Mouse (Mus musculus) liver, embryonic 12.5 days (tissue): Measurements from ENCODE around the gene Atp5f1. TPM values are rescaled to one million over a fixed set of nuclear protein-coding genes. Genes with fewer than 3 reads are reported as not detected.

ENCODE experiments used
- ATAC-seq: fragments of 200-750 bp; cut with Nextera tagmentation; 2 replicates; pipeline ENCODE4 v1.8.0; 2017; ENCODE audit warnings: moderate number of reproducible peaks, mild to moderate bottlenecking, moderate library complexity
- H3K27ac ChIP-seq: fragments of 300-500 bp; sonication (generic); 2 replicates; pipeline ENCODE4 v1.5.1; 2016; ENCODE audit warnings: mild to moderate bottlenecking
- H3K27me3 ChIP-seq: fragments of 300-500 bp; sonication (generic); replicated peaks from 2 replicates; pipeline ENCODE4 v1.6.1; 2016; ENCODE audit warnings: mild to moderate bottlenecking, moderate library complexity
- H3K36me3 ChIP-seq: fragments of 300-500 bp; sonication (generic); 2 replicates; pipeline ENCODE4 v1.6.1; 2016; ENCODE audit warnings: mild to moderate bottlenecking, moderate library complexity
- H3K4me1 ChIP-seq: fragments of 300-500 bp; sonication (generic); 2 replicates; pipeline ENCODE4 v1.6.1; 2016
- H3K4me2 ChIP-seq: fragments of 300-500 bp; sonication (generic); 2 replicates; pipeline ENCODE4 v1.6.1; 2016; ENCODE audit warnings: mild to moderate bottlenecking, moderate library complexity
- H3K4me3 ChIP-seq: fragments of 300-500 bp; sonication (generic); 2 replicates; pipeline ENCODE4 v1.5.1; 2016; ENCODE audit warnings: mild to moderate bottlenecking, moderate library complexity
- H3K9ac ChIP-seq: fragments of 300-500 bp; sonication (generic); 2 replicates; pipeline ENCODE4 v1.6.1; 2016; ENCODE audit warnings: mild to moderate bottlenecking, moderate library complexity
- H3K9me3 ChIP-seq: fragments of 300-500 bp; sonication (generic); replicated peaks from 2 replicates; pipeline ENCODE4 v1.6.1; 2016; ENCODE audit warnings: mild to moderate bottlenecking, moderate library complexity
- WGBS: fragments of 180-500 bp; shearing (Covaris S2); methylation state at CpG from one replicate; pipeline ENCODE4 v1.1.7; 2016; ENCODE audit not compliant: insufficient replicate concordance; 5-methylcytosine and 5-hydroxymethylcytosine counted together
- polyA plus RNA-seq: library from polyadenylated mRNA; unstranded; fragments of >200 nt; fragmentation: Nextera tagmentation; extraction: Ambion mirVana; gene quantifications from 2 replicates; pipeline ENCODE4 v1.2.1, GENCODE M21; 2016

The Atp5f1 gene
- polyA plus RNA-seq, 1 experiment from 2014 or later: 368 TPM

DNA sequence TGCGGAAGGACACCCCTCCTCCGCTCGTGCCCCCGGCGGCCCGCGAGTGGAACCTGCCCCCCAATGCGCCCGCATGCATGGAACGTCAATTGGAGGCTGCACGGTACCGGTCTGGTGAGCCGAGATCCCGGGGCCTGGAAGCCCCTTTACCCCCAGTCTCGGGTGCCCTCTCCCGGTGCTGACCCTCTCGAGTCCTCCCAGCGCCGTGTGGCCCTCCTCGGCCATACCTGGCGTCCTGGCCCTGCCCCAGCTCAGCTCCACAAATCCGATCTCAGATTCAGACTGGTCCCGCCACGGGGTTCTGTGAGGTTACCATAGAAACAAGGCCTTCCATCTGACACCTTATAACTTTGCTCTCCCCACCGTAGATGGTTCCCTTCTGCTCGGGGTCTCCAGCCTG lies 314 bp downstream of the Atp5f1 start:
- H3K4me3 ChIP-seq: peak overlapping the region; percentile 85
- peaks cover 43% of the 10 kb centered on the region for H3K4me1 ChIP-seq
- H3K9me3 ChIP-seq: no peaks in the 10 kb centered on the region
- no peaks in the 10 kb centered on the region for H3K27me3 ChIP-seq
- H3K27ac ChIP-seq: peak overlapping the region; percentile 92
- peak overlapping the region; percentile 86 for H3K4me2 ChIP-seq
- H3K36me3 ChIP-seq: peaks cover 64% of the 10 kb centered on the region
- peak overlapping the region; percentile 94 for H3K9ac ChIP-seq
- WGBS: under 1% methylated on average over 26 of the region's 26 CpGs
- peak; percentile 56 for ATAC-seq

DNA sequence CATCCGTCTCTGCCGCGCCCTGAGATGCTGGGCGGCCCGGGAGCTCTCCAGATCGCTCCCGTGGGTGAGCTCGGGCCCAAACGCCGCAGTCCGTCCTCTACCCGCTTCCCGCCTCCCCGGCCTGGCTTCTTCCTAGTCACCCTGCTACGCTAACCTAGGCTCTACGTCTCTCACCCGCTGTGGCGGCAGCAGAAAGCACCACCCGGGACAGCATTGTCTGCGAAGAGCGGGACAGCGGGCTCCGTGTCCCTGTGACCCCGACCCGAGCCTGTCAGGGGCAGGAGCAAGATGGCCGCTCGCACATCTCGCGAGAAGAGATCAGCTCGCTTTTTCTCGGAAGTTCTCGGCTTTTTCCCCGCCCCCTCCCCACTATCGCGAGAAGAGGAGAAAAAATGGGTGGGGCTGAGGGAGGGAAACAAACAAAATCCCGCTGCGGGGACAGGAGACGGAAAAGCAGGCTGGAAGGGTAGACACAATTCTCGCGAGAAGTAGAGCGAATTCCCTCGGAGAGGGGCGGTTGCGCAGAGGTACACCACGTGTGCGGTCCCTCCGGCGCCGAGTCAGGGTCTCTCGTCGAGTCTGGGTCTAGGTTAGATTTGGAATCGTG lies 822 bp downstream of the Atp5f1 start, which contains the start of gene Wdr77:
TSS of gene Wdr77 (plus strand) at position 396 of the 607 bp plus-strand sequence.
- ATAC-seq: peak; percentile 94
- H3K27me3 ChIP-seq: no peaks in the 10 kb centered on the region
- H3K4me3 ChIP-seq: peak within 1 kb of the TSS; percentile 85
- under 1% methylated on average over 52 of the region's 52 CpGs for WGBS
- peaks cover 64% of the 10 kb centered on the region for H3K36me3 ChIP-seq
- H3K4me1 ChIP-seq: peaks cover 43% of the 10 kb centered on the region
- H3K9me3 ChIP-seq: no peaks in the 10 kb centered on the region
- H3K9ac ChIP-seq: peak within 1 kb of the TSS; percentile 94
- peak within 1 kb of the TSS; percentile 92 for H3K27ac ChIP-seq
- peak within 1 kb of the TSS; percentile 86 for H3K4me2 ChIP-seq

DNA sequence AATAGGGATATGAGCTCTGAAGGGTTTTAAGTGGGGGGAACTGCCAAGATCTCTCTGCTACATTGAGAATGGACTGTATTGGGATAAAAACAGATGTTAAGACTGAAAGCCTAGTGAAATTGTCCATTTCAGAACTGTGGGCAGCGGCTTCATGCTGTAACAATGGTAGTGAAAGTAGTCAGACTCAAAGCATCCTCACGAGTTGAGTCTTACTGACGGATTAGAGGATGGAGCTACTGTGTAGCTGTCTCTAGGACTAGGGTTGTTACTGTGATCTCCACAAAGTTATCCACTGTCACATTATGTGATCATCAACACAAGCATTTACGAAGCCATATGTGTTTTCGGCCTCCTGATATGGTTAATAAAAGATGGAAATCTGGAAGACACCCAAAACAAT lies 1.7 kb downstream of the Atp5f1 start:
- no peaks in the 10 kb centered on the region for H3K9me3 ChIP-seq
- peak overlapping the region; percentile 94 for H3K9ac ChIP-seq
- peaks cover 62% of the 10 kb centered on the region for H3K36me3 ChIP-seq
- peak overlapping the region; percentile 86 for H3K4me2 ChIP-seq
- peak overlapping the region; percentile 92 for H3K27ac ChIP-seq
- peak overlapping the region; percentile 85 for H3K4me3 ChIP-seq
- no peak for ATAC-seq
- peaks cover 43% of the 10 kb centered on the region for H3K4me1 ChIP-seq
- 27% methylated on average over 5 of the region's 5 CpGs for WGBS
- no peaks in the 10 kb centered on the region for H3K27me3 ChIP-seq

DNA sequence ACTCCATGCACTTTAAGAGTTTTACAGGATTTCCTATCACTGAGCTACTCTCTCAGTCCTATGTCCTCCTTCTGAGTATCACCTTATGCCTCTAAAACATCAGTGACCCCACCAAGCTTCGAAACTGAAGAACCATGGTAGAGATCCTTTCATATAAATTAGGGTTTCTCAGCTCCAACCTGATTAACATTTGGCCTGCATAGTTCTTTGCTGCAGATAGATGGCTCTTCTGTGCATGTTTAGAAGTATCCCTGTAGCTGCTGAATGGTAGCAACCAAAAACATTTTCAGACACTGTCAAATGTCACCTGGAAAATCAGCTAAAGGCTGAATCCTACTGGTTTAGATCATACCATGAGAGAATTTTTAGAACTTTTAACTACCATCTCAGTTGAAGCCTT lies 2.7 kb downstream of the Atp5f1 start:
- Histone ChIP-seq H3K27ac (no peak overlapping the region), H3K4me2 (peak overlapping the region; percentile 86), H3K36me3 (peaks cover 62% of the 10 kb centered on the region), H3K4me3 (peak overlapping the region; percentile 85; the same call in 1 of the 2 replicates), H3K4me1 (peaks cover 43% of the 10 kb centered on the region), H3K27me3 (no peaks in the 10 kb centered on the region), H3K9me3 (no peaks in the 10 kb centered on the region), H3K9ac (peak overlapping the region; percentile 94; the same call in 1 of the 2 replicates)
- no peak for ATAC-seq
- WGBS: 93% methylated on average over 1 of the region's 1 CpGs

DNA sequence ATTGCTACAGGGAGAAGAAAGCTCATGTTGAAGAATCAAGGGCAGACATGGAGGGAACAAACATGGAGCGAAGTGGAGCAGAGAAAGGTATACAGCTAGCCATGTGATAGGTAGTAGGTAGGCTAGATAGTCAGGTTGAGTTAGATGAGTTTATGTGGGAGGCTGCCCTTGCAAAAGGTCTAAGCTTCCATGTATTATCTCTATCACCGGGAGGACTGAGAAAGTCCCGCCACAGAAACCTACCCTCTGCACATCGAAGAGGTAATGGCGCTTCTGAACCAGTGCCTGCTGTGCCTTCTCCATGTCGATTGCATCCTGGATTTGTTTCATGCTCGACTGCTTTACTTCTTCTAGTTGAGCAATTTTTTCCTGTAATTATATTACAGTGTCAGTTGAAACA lies 8.6 kb downstream of the Atp5f1 start:
- no peak for ATAC-seq
- peaks cover 18% of the 10 kb centered on the region for H3K4me1 ChIP-seq
- no peak overlapping the region for H3K9ac ChIP-seq
- H3K9me3 ChIP-seq: no peaks in the 10 kb centered on the region
- H3K4me2 ChIP-seq: no peak overlapping the region
- H3K27ac ChIP-seq: no peak overlapping the region
- no peak overlapping the region for H3K4me3 ChIP-seq
- H3K27me3 ChIP-seq: no peaks in the 10 kb centered on the region
- WGBS: 86% methylated on average over 7 of the region's 7 CpGs
- peaks cover 91% of the 10 kb centered on the region for H3K36me3 ChIP-seq

DNA sequence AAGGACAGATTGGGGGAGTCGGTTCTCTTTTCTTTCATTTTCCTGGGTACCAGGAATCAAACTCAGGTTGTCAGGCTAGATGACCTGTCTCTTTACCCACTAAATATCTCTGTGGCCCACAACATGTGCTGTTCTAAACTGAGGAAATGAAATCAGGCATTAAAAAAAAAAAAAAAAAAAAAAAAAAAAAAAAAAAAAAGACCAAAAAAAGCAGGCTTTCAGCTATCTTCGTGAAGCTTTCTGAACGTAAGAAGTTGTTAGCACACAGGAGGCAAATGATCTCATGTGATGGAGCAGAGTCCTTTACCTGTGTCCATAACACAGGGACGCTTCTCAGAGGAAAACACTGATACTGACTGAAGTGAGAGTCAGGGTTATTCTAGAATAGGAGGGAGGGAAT lies 23.8 kb downstream of the Atp5f1 start:
- H3K9ac ChIP-seq: no peak overlapping the region
- no peak overlapping the region for H3K4me3 ChIP-seq
- peaks cover 25% of the 10 kb centered on the region for H3K36me3 ChIP-seq
- WGBS: 75% methylated on average over 4 of the region's 4 CpGs
- peaks cover 14% of the 10 kb centered on the region for H3K4me1 ChIP-seq
- no peaks in the 10 kb centered on the region for H3K9me3 ChIP-seq
- H3K4me2 ChIP-seq: no peak overlapping the region
- H3K27ac ChIP-seq: no peak overlapping the region
- H3K27me3 ChIP-seq: no peaks in the 10 kb centered on the region
- ATAC-seq: no peak

DNA sequence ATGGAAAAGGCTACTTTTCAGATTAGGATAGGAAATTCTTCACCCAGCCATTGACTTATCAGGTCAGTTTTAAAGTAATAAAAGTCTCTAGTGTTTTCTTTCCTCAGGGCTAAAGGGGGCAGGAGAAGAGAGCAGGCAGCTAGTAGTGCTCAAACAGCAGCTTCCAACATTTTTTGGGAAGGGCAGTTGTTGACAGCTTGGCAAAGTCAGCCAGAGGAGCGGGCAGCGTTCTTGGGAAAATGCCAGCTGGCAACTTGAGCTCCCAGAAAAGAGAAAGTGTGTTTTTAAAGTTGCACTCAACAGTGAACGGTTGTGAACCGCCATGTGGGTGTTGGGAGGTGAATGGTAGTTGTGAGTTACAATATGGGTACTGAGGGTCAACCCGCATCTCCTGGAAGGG lies 24.9 kb downstream of the Atp5f1 start:
- H3K36me3 ChIP-seq: peaks cover 15% of the 10 kb centered on the region
- no peak overlapping the region for H3K4me2 ChIP-seq
- H3K4me3 ChIP-seq: no peak overlapping the region
- no peak for ATAC-seq
- no peaks in the 10 kb centered on the region for H3K27me3 ChIP-seq
- peaks cover 14% of the 10 kb centered on the region for H3K4me1 ChIP-seq
- H3K27ac ChIP-seq: no peak overlapping the region
- no peaks in the 10 kb centered on the region for H3K9me3 ChIP-seq
- no peak overlapping the region for H3K9ac ChIP-seq
- WGBS: 85% methylated on average over 5 of the region's 5 CpGs

DNA sequence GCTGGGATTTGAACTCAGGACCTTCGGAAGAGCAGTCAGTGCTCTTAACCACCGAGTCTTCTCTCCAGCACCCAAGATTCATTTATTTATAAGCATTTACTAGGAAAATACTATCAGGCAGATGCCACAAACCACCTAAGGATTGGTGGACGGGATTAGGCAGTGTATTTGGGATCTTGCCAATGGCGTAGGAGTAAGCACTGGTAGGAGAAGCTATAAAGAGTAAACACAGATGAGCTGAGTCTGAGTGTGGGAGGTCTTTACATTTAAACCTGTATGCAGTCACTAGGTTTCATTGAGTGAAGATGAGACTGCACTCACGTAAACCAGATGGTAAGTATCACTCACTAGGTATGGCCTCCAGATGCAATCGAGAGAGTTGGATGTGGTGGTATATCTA lies 26.0 kb downstream of the Atp5f1 start:
- Histone ChIP-seq H3K4me1 (peaks cover 23% of the 10 kb centered on the region), H3K9me3 (no peaks in the 10 kb centered on the region), H3K27ac (no peak overlapping the region), H3K4me3 (no peak overlapping the region), H3K27me3 (no peaks in the 10 kb centered on the region), H3K4me2 (no peak overlapping the region), H3K36me3 (peaks cover 13% of the 10 kb centered on the region), H3K9ac (no peak overlapping the region)
- no peak for ATAC-seq
- 79% methylated on average over 6 of the region's 6 CpGs for WGBS

DNA sequence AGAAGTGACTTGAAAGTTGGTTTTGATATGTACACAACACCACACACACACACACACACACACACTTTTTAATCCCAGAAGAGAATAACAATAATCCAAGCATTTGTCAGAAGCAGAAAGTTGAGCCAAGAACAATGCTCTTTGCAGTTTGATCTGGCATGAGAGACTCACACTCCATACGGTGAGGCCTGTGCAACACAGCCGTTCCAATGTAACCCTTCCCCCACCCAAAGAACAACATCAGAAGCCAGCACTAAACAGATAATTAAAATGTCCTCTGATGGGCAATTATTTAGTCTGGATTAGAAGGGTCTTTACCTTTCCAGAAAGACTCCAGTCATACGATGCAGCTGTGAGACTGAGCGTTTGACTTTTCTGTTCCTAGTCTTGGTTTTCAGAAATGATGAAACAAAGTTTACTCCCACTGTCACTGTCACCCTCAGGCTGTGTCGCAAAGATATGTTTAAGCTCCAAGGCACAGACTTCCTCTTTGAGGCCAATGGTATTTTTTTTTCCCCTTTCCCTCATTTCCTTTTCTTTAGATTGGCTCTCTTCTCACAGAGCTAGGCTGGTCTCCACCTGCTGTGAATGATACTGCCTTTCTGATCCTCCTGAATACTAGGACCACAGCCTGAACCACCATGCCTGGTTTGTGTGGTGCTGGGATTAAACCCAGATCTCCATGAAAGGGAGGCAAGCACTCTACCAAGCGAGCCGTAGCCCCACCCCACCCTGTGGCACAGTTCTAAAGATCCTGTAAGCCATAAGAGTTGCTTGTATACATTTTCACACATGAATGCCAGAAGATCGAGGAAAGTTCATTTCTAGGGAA lies 27.4 kb downstream of the Atp5f1 start, which contains the start of gene I830077J02Rik:
TSS of gene I830077J02Rik (minus strand) at position 425 of the 832 bp plus-strand sequence.
- Histone ChIP-seq H3K4me1 (peaks cover 35% of the 10 kb centered on the region), H3K4me2 (peak within 1 kb of the TSS; percentile 25), H3K4me3 (peak within 1 kb of the TSS; percentile 16; the same call in 1 of the 2 replicates), H3K9me3 (no peaks in the 10 kb centered on the region), H3K27me3 (no peaks in the 10 kb centered on the region), H3K9ac (0 out of 2 replicates have a peak within 1 kb of the TSS, but pooled peaks have one; percentile 30), H3K36me3 (peaks cover 9% of the 10 kb centered on the region), H3K27ac (peak within 1 kb of the TSS; percentile 57)
- peak; percentile 63 for ATAC-seq
- WGBS: 24% methylated on average over 8 of the region's 8 CpGs

DNA sequence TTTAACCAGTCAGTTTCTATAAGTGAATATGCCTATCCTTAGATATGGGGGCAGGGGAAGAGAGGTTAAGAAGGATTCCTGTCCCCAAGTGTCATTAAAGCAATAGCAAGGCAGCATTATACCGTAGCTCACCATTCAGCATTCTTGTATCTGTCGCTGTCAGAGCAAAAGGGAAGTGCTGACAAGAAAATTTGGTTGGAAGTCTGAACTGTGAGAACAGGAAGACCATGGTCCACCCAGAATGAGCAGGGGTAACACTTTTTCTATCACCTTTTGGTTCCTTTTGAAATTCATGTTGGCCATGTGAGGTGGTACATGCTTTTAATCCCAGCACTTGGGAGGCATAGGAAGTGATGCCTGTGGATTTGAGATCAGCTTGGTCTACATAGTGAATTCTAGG lies 28.8 kb downstream of the Atp5f1 start:
- no peak overlapping the region for H3K27ac ChIP-seq
- no peak overlapping the region for H3K9ac ChIP-seq
- 36% methylated on average over 2 of the region's 2 CpGs for WGBS
- H3K36me3 ChIP-seq: no peaks in the 10 kb centered on the region
- H3K4me3 ChIP-seq: no peak overlapping the region
- H3K4me2 ChIP-seq: no peak overlapping the region
- no peak for ATAC-seq
- peaks cover 40% of the 10 kb centered on the region for H3K4me1 ChIP-seq
- H3K27me3 ChIP-seq: no peaks in the 10 kb centered on the region
- no peaks in the 10 kb centered on the region for H3K9me3 ChIP-seq

DNA sequence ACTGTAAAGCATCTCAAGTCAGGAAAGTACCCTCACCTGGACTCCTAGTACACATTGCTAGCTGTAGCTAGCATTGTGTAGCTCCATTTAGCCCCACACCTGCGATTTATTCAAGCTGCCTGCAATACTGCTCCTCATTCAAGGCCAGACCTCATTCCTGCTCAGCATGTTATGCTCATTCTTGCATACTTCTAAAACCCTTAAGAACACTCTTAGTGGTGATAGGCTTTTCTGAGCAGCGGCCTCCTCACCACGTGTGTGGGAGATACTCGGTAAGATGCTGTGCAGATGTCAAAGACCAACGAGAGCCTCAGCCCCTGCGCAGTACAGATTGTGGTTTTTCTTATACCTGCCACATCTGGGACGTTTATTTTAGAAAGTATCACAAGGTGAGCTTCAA lies 30.1 kb downstream of the Atp5f1 start:
- Histone ChIP-seq H3K36me3 (no peaks in the 10 kb centered on the region), H3K9ac (no peak overlapping the region), H3K27ac (no peak overlapping the region), H3K4me3 (no peak overlapping the region), H3K27me3 (no peaks in the 10 kb centered on the region), H3K9me3 (no peaks in the 10 kb centered on the region), H3K4me2 (no peak overlapping the region), H3K4me1 (peaks cover 51% of the 10 kb centered on the region)
- 52% methylated on average over 7 of the region's 7 CpGs for WGBS
- ATAC-seq: no peak

DNA sequence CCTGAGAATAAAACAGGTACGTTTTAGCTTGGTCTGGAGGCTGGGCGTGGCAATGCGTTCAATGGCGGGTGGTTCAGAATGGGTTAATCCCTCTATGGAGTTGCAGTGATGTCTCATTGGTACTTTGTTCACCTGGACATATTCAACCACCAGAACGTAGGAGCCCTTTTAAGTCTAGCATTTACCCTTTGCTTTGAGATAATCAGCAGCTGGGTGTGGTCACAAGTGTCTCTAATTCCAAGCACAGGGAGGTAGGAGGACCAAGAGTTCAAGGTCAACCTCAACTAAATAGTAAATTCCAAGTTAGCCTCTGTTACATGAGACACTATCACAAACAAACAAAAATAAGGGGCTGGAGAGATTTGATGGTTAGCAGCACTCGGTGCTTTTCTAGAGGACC lies 31.1 kb downstream of the Atp5f1 start:
- Histone ChIP-seq H3K9ac (no peak overlapping the region), H3K36me3 (no peaks in the 10 kb centered on the region), H3K4me1 (peaks cover 61% of the 10 kb centered on the region), H3K27ac (no peak overlapping the region), H3K4me2 (no peak overlapping the region), H3K9me3 (no peaks in the 10 kb centered on the region), H3K27me3 (no peaks in the 10 kb centered on the region), H3K4me3 (no peak overlapping the region)
- no peak for ATAC-seq
- 75% methylated on average over 6 of the region's 6 CpGs for WGBS
